ENCODE assay signal across 8 mouse cellular contexts in the genomic region with DNA sequence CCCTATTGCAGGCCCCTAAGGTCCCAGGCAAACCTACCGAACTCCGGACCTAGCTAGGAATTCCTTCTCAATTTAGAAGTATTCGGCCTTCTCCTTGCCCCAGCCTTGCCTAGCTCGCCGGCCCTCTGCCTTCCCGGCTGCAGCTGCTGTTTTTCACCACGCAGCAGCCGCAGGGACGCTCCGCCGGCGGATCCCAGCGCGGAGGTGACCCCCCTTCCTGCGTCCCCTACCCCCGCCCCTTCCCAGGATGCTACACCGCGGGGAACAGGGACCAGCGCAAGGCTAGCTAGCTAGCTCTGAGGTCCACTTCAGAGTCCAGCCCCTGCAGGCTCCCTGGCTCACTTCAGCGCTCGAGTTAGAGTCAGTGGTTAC. TPM values are rescaled to one million over a fixed set of nuclear protein-coding genes. Genes with fewer than 3 reads are reported as not detected.
DNase-seq lines count a peak whose midpoint lies in the region; ATAC-seq and TF ChIP-seq lines count a peak whose summit lies in the region.

No protein-coding gene starts in this region.

- H3K79me3 ChIP-seq in C2C12 (ENCODE audit: low read depth): no peaks in the 10 kb centered on the region

- H3K4me2 ChIP-seq in heart, embryonic 12.5 days: peak overlapping the region; percentile 75

- peak overlapping the region; percentile 74 for H3ac ChIP-seq in C2C12 (ENCODE audit: control insufficient read depth, insufficient read length, low read depth)

- H3K27ac ChIP-seq in MEL (ENCODE audit: control insufficient read depth, low read depth, low read length): peak overlapping the region; percentile 86
- peak overlapping the region; percentile 96 for H3K27ac ChIP-seq in heart, embryonic 12.5 days (ENCODE audit: poor library complexity, severe bottlenecking)

- 13% methylated on average over 21 of the region's 21 CpGs for WGBS in heart, embryonic 12.5 days

- peak overlapping the region; percentile 72 for H3K9ac ChIP-seq in MEL (ENCODE audit: control insufficient read depth, low read depth, low read length, poor library complexity, severe bottlenecking)
- peak overlapping the region; percentile 85 for H3K9ac ChIP-seq in heart, embryonic 12.5 days

- TF ChIP-seq RAD21 in MEL (IDR thresholded peaks at IDR 0.05; ENCODE audit: low read depth, low read length): no peak

- TF ChIP-seq EP300 in MEL (IDR thresholded peaks at IDR 0.05; ENCODE audit: low read depth in 1 of 2, low read length in 2 of 2): no peak

- no peak for DNase-seq in MEL (ENCODE audit: low read depth, low spot score)
- peak; percentile 63 for DNase-seq in embryo, embryonic 10.5 days (ENCODE audit: low spot score)
- peak; percentile 60 for DNase-seq in kidney, postnatal 14 days
- peak; percentile 75 for DNase-seq in lung, postnatal 10 days
- peak; percentile 24 for DNase-seq in ovary, postnatal 14 days (ENCODE audit: low spot score)
- DNase-seq in c-Kit-positive CD71-positive TER-119-positive erythroid progenitor cells, embryonic 14.5 days (ENCODE audit: low spot score): no peak

- TF ChIP-seq CTCF in C2C12 (IDR thresholded peaks at IDR 0.05; ENCODE audit: control insufficient read depth, insufficient read depth, insufficient read length) (no peak), MEL (IDR thresholded peaks at IDR 0.05 in 2 of 3, conservative IDR thresholded peaks at IDR 0.05 in 1 of 3; ENCODE audit: control insufficient read depth in 1 of 3, insufficient read depth in 1 of 3, low read depth in 2 of 3, low read length in 3 of 3, poor library complexity in 1 of 3, severe bottlenecking in 1 of 3) (no peak)

- H3K4me1 ChIP-seq in MEL (ENCODE audit: control insufficient read depth in 1 of 2, insufficient read depth in 2 of 2, low read length in 2 of 2): peaks cover 24 to 37% of the 10 kb centered on the region in 2 experiments
- H3K4me1 ChIP-seq in heart, embryonic 12.5 days (replicated peaks): peaks cover 29% of the 10 kb centered on the region

- H3K36me3 ChIP-seq in C2C12 (ENCODE audit: control insufficient read depth, insufficient read depth): peaks cover 7% of the 10 kb centered on the region
- peaks cover 0 to 50% of the 10 kb centered on the region in 2 experiments; a peak in 2 of 4 replicates for H3K36me3 ChIP-seq in MEL (ENCODE audit: control insufficient read depth in 1 of 2, insufficient read depth in 2 of 2, low read length in 2 of 2)
- peaks cover 11% of the 10 kb centered on the region for H3K36me3 ChIP-seq in heart, embryonic 12.5 days

- ATAC-seq in heart, embryonic 12.5 days (ENCODE audit: insufficient number of reproducible peaks, low FRiP score): peak; percentile 83

- H3K4me3 ChIP-seq in C2C12 (ENCODE audit: insufficient read depth, poor library complexity, severe bottlenecking) (peak overlapping the region; percentile 38), MEL (ENCODE audit: control insufficient read depth in 1 of 2, insufficient read depth in 1 of 2, low read depth in 2 of 2, low read length in 2 of 2) (peak overlapping the region; percentile 72 to 76)
- peak overlapping the region; percentile 63 for H3K4me3 ChIP-seq in heart, embryonic 12.5 days

- H3K79me2 ChIP-seq in C2C12 (ENCODE audit: control insufficient read depth, insufficient read depth) (peaks cover 19% of the 10 kb centered on the region), MEL (ENCODE audit: control insufficient read depth, insufficient read depth, low read length, poor library complexity) (peaks cover 2% of the 10 kb centered on the region; the same call in 1 of the 2 replicates)

- no peak for TF ChIP-seq POLR2A in MEL (IDR thresholded peaks at IDR 0.05; ENCODE audit: control insufficient read depth in 1 of 2, insufficient read depth in 1 of 2, low read depth in 1 of 2, low read length in 2 of 2, poor library complexity in 1 of 2)

- H3K27me3 ChIP-seq in C2C12 (ENCODE audit: control insufficient read depth, insufficient read depth, insufficient read length) (no peaks in the 10 kb centered on the region), MEL (ENCODE audit: control insufficient read depth in 1 of 2, insufficient read depth in 2 of 2, low read length in 2 of 2) (no peaks in the 10 kb centered on the region)
- peaks cover 4% of the 10 kb centered on the region; the same call in 1 of the 2 replicates for H3K27me3 ChIP-seq in heart, embryonic 12.5 days (replicated peaks)

- no peaks in the 10 kb centered on the region for H3K9me3 ChIP-seq in MEL (replicated peaks; ENCODE audit: insufficient read depth, low read length)
- no peaks in the 10 kb centered on the region for H3K9me3 ChIP-seq in heart, embryonic 12.5 days (replicated peaks)

TF ChIP-seq in C2C12, 6 proteins besides CTCF, POLR2A, EP300 and RAD21:
- TF ChIP-seq MAX (IDR thresholded peaks at IDR 0.05) (no peak), CEBPB (IDR thresholded peaks at IDR 0.05; ENCODE audit: low read depth) (no peak), MYOG (IDR thresholded peaks at IDR 0.05; ENCODE audit: control insufficient read depth, extremely low read depth, insufficient read length) (no peak), MYOD1 (IDR thresholded peaks at IDR 0.05; ENCODE audit: control insufficient read depth, insufficient read length, low read depth) (no peak), FOSL1 (IDR thresholded peaks at IDR 0.05; ENCODE audit: insufficient read depth, low read length, poor library complexity, severe bottlenecking) (no peak), USF1 (IDR thresholded peaks at IDR 0.05; ENCODE audit: low read depth) (no peak)

TF ChIP-seq in MEL, 35 proteins besides CTCF, POLR2A, EP300 and RAD21:
- TF ChIP-seq MYB (IDR thresholded peaks at IDR 0.05; ENCODE audit: low read depth, low read length): no peak
- TF ChIP-seq SIN3A (IDR thresholded peaks at IDR 0.05; ENCODE audit: low read length): peak; percentile 5; the same call in 1 of the 2 replicates

RNA-seq across cellular contexts. Expression of a gene that starts 58.0 kb away (rescaled TPM):
- polyA plus RNA-seq in C2C12 (2012; fragmentation: generic; extraction: Trizol): 14.5 TPM
- total RNA-seq in MEL (2012; rRNA removed): 29.5 and 35.9 TPM in 2 replicates
- 10 to 100 TPM in 1 of 2 experiments, not detected in 1; 32.7 TPM for polyA plus RNA-seq in MEL (2012; ENCODE audit: insufficient read depth in 1 of 2, insufficient read length in 2 of 2, low read depth in 1 of 2, low replicate concordance in 2 of 2, missing spikeins in 1 of 2)
- 198 and 207 TPM in 2 replicates for polyA plus RNA-seq in heart, embryonic 12.5 days (2016; fragmentation: Nextera tagmentation; extraction: Ambion mirVana)

Comparison
In these comparisons a context has a peak if more than half of its experiments do, and no peak if none do; other contexts are left out.
1. DNase-seq: peak in embryo, embryonic 10.5 days (single experiment), kidney, postnatal 14 days (single experiment), lung, postnatal 10 days (single experiment) and ovary, postnatal 14 days (single experiment); none in MEL (single experiment) and c-Kit-positive CD71-positive TER-119-positive erythroid progenitor cells, embryonic 14.5 days (single experiment).
2. Peak in every context shown above with its lines, with median percentiles within 50 percentile points of each other: H3K4me3 ChIP-seq.